Mouse (Mus musculus) spleen, postnatal 36 days (tissue): ENCODE measurements around the gene Sf3a3.
"Not testable (repeated sequence)": the region's sequence is repeated elsewhere in the genome, so short reads cannot be mapped to it uniquely, and the experiment has no call there.

Experiments used
- DNase-seq, 2 experiments: peaks; one replicate each; pipeline ENCODE4 v3.0.0; 2022; ENCODE audit warnings: low spot score in 2 of 2, mixed read lengths in 1 of 2

Sf3a3 gene

DNA sequence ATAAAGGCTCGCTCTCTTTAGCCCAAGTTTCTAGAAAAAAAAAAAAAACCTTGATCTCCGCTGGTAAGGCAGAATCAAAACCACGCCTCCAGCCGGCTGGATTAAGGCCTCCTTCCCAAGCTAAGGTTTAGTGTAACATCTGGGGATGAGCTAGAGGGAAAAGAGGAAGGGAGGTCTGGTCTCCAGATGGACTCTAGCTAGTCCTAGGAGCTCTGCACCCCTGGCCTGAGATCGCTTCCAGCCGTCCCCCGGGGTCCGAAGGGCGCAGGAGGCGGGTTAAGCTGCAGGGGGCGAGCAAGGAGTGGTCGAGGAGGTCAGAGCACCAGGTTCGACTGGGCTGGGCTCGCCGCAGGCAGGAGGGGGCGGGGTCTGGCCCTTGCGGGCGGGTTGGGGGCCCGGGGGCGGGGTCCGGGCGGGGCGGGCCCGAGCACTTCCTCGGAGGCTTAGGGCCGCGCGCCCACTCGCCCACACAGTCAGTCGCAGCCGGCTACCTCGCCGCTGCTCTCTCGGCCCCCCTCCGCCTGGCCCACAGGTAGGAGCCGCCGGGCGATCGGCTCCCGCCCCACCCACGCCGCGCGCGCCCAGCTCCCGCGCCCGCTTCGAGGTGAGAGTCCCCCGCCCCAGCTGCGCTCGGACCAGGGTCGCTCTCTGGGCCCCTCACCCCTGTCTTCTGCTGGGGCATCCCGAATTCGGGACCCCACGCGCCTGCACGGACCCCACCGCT, 14.2 kb upstream of the Sf3a3 start, which contains the start of gene Fhl3:
Gene Fhl3, plus strand, starts transcription at position 454 of the 724 bp plus-strand sequence.
- peak; percentile 74 to 79 for DNase-seq

- DNase-seq: peak; percentile 51
Measured at GRCm38 (mm10) chr4:124701052-124701845, 13.3 kb upstream of the Sf3a3 start.

DNA sequence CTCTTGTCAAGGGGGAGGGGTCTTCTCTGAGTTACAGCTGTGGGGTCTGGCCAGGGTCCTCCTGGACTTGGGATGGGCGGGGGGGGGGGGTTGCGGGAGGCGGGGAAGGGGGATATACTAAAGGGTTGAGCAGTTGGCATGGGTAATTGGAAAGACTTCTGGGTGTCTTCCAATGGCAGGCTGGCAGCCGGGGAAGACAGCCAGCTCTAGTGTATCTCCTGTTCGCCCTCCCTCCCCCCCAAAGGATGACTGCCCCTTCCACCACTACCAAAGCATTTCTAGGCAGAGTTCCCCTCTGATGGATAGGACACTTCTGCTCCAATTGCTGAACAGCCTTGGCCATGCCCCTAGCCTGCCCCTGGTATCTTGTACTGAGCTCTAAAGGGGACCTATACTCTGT, 12.7 kb upstream of the Sf3a3 start:
- no peak for DNase-seq

GRCm38 (mm10) chr4:124703406-124703805, 11.2 kb upstream of the Sf3a3 start:
- no peak for DNase-seq

- peak; percentile 50 to 55 for DNase-seq
Measured at GRCm38 (mm10) chr4:124703881-124704796, 10.4 kb upstream of the Sf3a3 start.

GRCm38 (mm10) chr4:124704797-124705474, 9.6 kb upstream of the Sf3a3 start:
- DNase-seq: no peak

- no peak for DNase-seq
Measured at GRCm38 (mm10) chr4:124705661-124706269, 8.8 kb upstream of the Sf3a3 start.

DNA sequence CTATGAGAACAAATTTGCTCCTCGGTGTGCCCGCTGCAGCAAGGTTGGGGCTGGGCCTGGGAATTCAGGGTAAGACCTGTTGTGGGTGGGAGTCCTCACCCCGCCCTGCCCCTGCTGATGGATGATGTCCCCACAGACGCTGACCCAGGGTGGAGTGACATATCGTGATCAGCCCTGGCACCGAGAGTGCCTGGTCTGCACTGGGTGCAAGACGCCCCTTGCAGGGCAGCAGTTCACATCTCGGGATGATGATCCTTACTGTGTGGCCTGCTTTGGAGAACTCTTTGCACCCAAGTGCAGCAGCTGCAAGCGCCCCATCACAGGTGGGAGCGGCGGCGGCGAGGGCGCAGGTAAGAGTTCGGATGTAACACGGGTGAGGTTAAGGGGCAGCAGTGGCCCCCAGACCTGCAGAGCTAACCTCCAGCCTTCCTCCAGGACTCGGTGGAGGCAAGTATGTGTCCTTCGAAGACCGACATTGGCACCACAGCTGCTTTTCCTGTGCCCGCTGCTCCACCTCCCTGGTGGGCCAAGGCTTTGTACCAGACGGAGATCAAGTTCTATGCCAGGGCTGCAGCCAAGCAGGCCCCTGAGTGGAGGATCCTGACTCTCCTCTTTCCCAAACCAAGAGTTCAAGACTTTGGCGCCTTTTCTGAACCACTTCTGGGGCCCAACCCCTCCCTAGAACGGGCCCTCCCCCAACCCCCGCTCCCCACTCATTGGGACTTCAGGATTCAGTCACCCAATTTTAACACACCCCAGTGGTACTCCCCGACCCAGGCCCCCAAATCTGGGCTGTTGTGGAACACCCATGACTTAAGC, 7.0 kb upstream of the Sf3a3 start:
- DNase-seq: not testable (repeated sequence)

GRCm38 (mm10) chr4:124708200-124708517, 6.4 kb upstream of the Sf3a3 start:
- DNase-seq: not testable (repeated sequence)

GRCm38 (mm10) chr4:124708518-124709477, 5.8 kb upstream of the Sf3a3 start:
- DNase-seq: peak; percentile 86 to 89

GRCm38 (mm10) chr4:124709961-124710446, 4.6 kb upstream of the Sf3a3 start:
- peak; percentile 64 to 65 for DNase-seq

DNA sequence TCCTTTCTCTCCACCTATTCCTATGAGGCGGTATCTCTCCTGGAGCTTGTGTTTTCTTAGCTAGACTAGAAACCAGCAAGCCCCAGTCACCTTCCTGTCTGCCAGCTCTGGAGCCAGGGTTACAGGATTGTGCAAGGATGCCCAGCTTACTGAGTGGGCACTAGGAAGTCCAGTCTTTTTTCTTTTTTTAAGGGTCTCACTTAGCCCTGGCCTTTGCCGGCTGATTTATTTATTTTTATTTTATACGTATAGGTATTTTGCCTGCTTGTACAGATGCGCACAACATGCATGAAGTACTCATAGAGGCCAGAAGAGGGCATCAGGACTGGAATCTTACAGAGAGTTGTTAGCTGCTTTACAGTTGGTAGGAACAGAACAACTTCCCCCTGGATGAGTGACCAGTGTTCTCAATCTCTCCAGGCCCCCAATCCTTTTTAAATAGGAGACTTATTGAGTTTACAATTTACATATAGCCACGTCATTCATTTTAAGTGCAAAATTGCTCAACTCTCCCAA, 3.7 kb upstream of the Sf3a3 start:
- peak; percentile 47 to 61 for DNase-seq

- no peak for DNase-seq
Measured at GRCm38 (mm10) chr4:124712618-124713017, 2.0 kb upstream of the Sf3a3 start.

DNA sequence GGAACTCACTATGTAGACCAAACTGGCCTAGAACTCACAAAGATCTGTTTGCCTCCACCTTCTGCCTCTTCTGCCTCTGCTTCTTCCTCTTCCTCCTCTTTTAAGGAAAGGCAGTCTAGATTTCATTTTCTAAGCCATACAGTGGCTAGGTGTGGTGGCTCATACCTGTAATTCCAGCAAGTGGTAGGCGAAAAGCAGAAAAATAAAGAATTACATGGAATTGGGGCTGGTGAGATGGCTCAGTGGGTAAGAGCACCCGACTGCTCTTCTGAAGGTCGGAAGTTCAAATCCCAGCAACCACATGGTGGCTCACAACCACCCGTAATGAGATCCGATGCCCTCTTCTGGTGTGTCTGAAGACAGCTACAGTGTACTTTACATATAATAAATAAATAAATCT, 726 bp upstream of the Sf3a3 start:
- not testable (repeated sequence) for DNase-seq

- DNase-seq: no peak
Measured at GRCm38 (mm10) chr4:124719101-124719500, 4.5 kb downstream of the Sf3a3 start.

DNA sequence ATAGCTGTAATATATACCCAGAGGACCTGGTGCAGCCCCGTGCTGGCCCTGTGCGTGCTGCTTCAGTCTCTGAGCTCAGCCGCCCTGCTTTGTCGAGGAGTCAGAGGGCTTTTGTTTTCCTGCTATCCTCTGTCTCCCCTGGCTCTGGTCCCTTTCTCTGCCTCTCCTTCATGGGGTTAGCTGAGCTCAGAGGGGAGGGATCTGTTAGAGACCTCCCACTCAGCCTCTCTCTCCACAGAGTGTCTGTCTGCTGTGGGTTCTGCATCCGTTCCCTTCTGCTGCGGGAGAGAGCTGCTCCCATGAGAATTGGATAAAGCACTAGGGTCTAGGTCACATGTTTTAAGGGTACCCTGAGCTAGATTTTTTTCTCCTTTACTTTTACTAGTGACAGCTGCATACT, 11.5 kb downstream of the Sf3a3 start:
- no peak for DNase-seq

GRCm38 (mm10) chr4:124736952-124737351, 22.4 kb downstream of the Sf3a3 start:
- no peak for DNase-seq

- DNase-seq: no peak
Measured at GRCm38 (mm10) chr4:124737486-124737885, 22.9 kb downstream of the Sf3a3 start.

GRCm38 (mm10) chr4:124738013-124738412, 23.4 kb downstream of the Sf3a3 start:
- DNase-seq: no peak
